Mouse (Mus musculus): ENCODE measurements around the gene Gdf9.

GRCm38 (mm10) chr11:53430300-53430669 lies 538 bp upstream of the Gdf9 start:
- TF ChIP-seq POLR2A (IDR thresholded peaks at IDR 0.05; ENCODE audit: insufficient read length, low read depth) (no peak), POLR2AphosphoS2 (IDR thresholded peaks at IDR 0.05; ENCODE audit: insufficient read length, low read depth) (no peak), TCF12 (IDR thresholded peaks at IDR 0.05; ENCODE audit: insufficient read depth, poor library complexity, severe bottlenecking) (no peak), MAX (IDR thresholded peaks at IDR 0.05; ENCODE audit: low read depth) (no peak), SRF (IDR thresholded peaks at IDR 0.05; ENCODE audit: control insufficient read depth, insufficient read length, low read depth) (no peak)
